Mouse (Mus musculus) ES-E14 (cell line): Measurements from ENCODE around the gene Ablim1. TPM values are rescaled to one million over a fixed set of nuclear protein-coding genes. Genes with fewer than 3 reads are reported as not detected.

Experiments
- DNase-seq: peaks from one replicate; pipeline ENCODE4 v3.0.0-alpha.2; 2013; ENCODE audit warnings: low read depth, low spot score
- H3K27ac ChIP-seq: 2 replicates; pipeline ENCODE4 v1.5.1; 2012; ENCODE audit warnings: low read depth, mild to moderate bottlenecking, low read length, moderate library complexity, mixed read lengths; ENCODE audit not compliant: poor library complexity, insufficient read depth, severe bottlenecking
- H3K36me3 ChIP-seq: 2 replicates; pipeline ENCODE4 v1.6.1; 2012; ENCODE audit warnings: mild to moderate bottlenecking, low read length, moderate library complexity, mixed read lengths; ENCODE audit not compliant: control insufficient read depth, poor library complexity, insufficient read depth, severe bottlenecking
- H3K4me1 ChIP-seq, 2 experiments: fragments of 150-350 bp in 1 of 2; sonication (generic) in 1 of 2; 2 replicates each; pipeline ENCODE4 v1.6.1; 2012; ENCODE audit warnings: low read length in 2 of 2, mild to moderate bottlenecking in 1 of 2, mixed read lengths in 1 of 2; ENCODE audit not compliant: control insufficient read depth in 2 of 2, insufficient read depth in 2 of 2, poor library complexity in 1 of 2
- H3K4me3 ChIP-seq, 2 experiments: fragments of 150-350 bp in 1 of 2; sonication (generic) in 1 of 2; 2 replicates each; pipeline ENCODE4 v1.5.1; 2012; ENCODE audit warnings: low read length in 2 of 2, low read depth in 1 of 2, mild to moderate bottlenecking in 1 of 2, mixed read lengths in 1 of 2; ENCODE audit not compliant: insufficient read depth in 1 of 2, poor library complexity in 1 of 2, severe bottlenecking in 1 of 2
- H3K9ac ChIP-seq: 2 replicates; pipeline ENCODE4 v1.6.1; 2012; ENCODE audit warnings: low read depth, mild to moderate bottlenecking, low read length, mixed read lengths; ENCODE audit not compliant: poor library complexity, insufficient read depth, severe bottlenecking
- H3K9me3 ChIP-seq: fragments of 150-350 bp; sonication (generic); 2 replicates; pipeline ENCODE4 v1.6.1; 2012; ENCODE audit warnings: low read depth, mild to moderate bottlenecking, low read length; ENCODE audit not compliant: control insufficient read depth, insufficient read depth
- CHD2 ChIP-seq: IDR thresholded peaks from 2 replicates; pipeline ENCODE4 v1.6.1; 2014; ENCODE audit warnings: mild to moderate bottlenecking, low read depth, low read length, inconsistent platforms
- HCFC1 ChIP-seq: IDR thresholded peaks from 2 replicates; pipeline ENCODE4 v1.6.1; 2012; ENCODE audit warnings: low read length, inconsistent platforms, borderline replicate concordance; ENCODE audit not compliant: insufficient read depth
- MAFK ChIP-seq: IDR thresholded peaks from 2 replicates; pipeline ENCODE4 v1.6.1; 2014; ENCODE audit warnings: mild to moderate bottlenecking, low read depth, low read length, inconsistent platforms; ENCODE audit not compliant: insufficient read depth
- ZC3H11A ChIP-seq: IDR thresholded peaks from 2 replicates; pipeline ENCODE4 v1.6.1; 2012; ENCODE audit warnings: low read depth, mild to moderate bottlenecking, inconsistent platforms, low read length, borderline replicate concordance
- ZNF384 ChIP-seq: IDR thresholded peaks from 2 replicates; pipeline ENCODE4 v1.6.1; 2012; ENCODE audit warnings: low read depth, low read length, inconsistent platforms
- in situ Hi-C, 2 experiments: fragments of 600-800 bp; cut with MboI; formaldehyde crosslinking; loops; one replicate each; pipeline ENCODE4 v1.15.1; 2025; ENCODE audit warnings: low sequenced_read_pairs in 2 of 2, inconsistent platforms in 1 of 2; ENCODE audit not compliant: unreplicated experiment in 2 of 2
- total RNA-seq: library from RNA; depleted of rRNA; stranded (reverse); fragments of 300-350 nt; gene quantifications from 2 replicates; pipeline ENCODE4 v1.2.3, GENCODE M21; 2012

The Ablim1 gene
- total RNA-seq, 1 experiment, result 5.4 TPM

DNA sequence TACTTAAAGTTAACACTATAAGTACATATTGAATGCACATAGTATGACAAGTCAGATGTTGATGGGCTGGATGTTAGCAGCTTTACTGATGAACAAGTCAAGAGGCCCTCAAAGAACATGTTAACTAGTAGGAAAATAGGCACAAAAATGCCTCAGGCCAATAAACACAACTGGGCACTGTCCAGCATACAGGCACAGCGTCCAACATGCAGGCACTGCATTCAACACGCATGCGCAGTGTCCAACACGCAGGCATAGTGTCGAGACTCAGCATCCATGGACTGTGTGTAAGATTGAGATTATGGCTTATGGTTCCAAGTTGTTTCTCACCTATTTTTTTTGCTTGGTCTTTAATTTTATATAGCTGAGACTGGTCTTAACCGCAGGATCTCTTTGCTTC is 92.1 kb downstream of the Ablim1 start:
- Histone ChIP-seq H3K36me3 (no peaks in the 10 kb centered on the region), H3K9ac (no peak overlapping the region), H3K4me1 (peaks cover 0 to 3% of the 10 kb centered on the region in 2 experiments; a peak in 1 of 4 replicates), H3K9me3 (no peaks in the 10 kb centered on the region), H3K27ac (no peak overlapping the region), H3K4me3 (no peak overlapping the region)
- no peak for DNase-seq
- in situ Hi-C loops, result no loop called here
- TF ChIP-seq ZNF384 (no peak), HCFC1 (no peak), ZC3H11A (no peak), MAFK (no peak), CHD2 (no peak)

DNA sequence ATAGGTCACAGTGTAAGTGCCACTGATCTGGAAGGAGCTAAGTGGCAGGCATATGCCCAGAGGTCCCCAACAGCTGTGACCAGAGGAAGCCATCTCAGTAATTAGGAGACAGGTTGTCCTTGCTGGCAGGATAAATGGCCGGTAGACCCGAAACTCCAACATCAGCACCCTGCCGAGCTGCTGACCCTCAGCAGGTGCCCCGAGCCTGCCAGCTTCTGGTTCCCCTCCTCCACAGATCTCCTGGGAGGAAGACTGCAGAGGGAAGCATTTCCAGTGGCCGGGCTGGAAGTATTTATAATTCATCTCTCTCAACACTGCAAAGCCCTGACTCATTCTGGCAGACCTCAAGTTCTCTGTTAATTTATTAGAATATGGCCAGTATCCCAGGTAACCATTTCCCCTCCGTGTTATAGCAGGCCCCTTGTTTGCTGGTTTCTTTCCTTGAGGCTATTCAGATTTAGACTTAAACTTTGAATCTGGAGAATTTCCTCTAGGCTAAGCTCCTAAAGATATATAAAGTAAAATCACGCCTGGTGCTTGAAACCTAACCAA is 93.0 kb downstream of the Ablim1 start:
- H3K27ac ChIP-seq, result no peak overlapping the region
- no peaks in the 10 kb centered on the region for H3K36me3 ChIP-seq
- no peak for TF ChIP-seq HCFC1
- TF ChIP-seq ZC3H11A, result no peak
- TF ChIP-seq ZNF384, result no peak
- no peak for TF ChIP-seq CHD2
- TF ChIP-seq MAFK, result no peak
- DNase-seq, result no peak
- no peak overlapping the region for H3K9ac ChIP-seq
- no peaks in the 10 kb centered on the region for H3K9me3 ChIP-seq
- H3K4me3 ChIP-seq, result no peak overlapping the region
- in situ Hi-C loops, result no loop called here
- H3K4me1 ChIP-seq, result peaks cover 0 to 3% of the 10 kb centered on the region in 2 experiments; a peak in 1 of 4 replicates

DNA sequence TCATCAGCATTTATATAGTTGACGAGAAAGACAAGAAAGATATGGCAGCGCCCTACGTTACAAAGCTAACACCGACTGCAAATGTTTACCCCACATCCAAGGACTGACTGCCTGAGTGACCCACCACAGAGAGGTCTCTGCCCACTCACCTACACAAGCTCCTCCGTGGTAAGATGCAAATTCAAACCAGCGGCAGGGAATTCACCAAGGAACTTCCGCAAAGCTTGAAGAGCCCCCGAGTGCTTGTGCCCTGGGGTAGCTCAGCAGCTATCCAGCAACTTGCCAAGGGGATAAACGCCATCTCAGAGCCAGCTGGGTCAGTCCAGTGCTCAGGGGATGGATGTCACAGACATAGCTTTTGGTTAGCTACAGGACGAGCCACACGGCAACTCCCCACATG is 95.0 kb downstream of the Ablim1 start:
- no peak for DNase-seq
- Histone ChIP-seq H3K4me1 (peaks cover 0 to 3% of the 10 kb centered on the region in 2 experiments; a peak in 1 of 4 replicates), H3K9ac (no peak overlapping the region), H3K36me3 (no peaks in the 10 kb centered on the region), H3K9me3 (no peaks in the 10 kb centered on the region), H3K4me3 (no peak overlapping the region), H3K27ac (no peak overlapping the region)
- TF ChIP-seq ZC3H11A, result no peak
- TF ChIP-seq MAFK, result no peak
- no peak for TF ChIP-seq ZNF384
- no peak for TF ChIP-seq CHD2
- no peak for TF ChIP-seq HCFC1
- in situ Hi-C loops, result no loop called here

DNA sequence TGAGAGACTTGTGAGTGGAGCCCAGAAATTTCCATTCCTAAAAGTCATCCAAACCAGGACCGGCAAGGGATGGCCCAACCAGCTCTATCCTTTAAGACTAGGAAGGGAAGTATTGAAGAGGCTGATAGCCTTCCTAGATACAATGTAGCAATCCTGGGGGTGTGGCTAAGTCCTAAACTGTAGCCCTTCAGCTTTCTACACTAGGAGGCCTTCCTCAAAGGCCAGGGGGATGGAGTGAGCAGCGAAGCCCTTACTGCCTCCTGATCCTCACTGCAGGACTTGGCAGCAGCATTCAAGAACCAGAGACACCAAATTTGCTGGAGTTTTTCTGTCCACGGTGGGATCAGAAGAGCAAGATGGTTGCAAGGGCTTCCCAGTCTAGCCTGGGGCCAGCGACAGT is 97.6 kb downstream of the Ablim1 start:
- H3K9ac ChIP-seq, result no peak overlapping the region
- no peak overlapping the region for H3K27ac ChIP-seq
- in situ Hi-C loops, result no loop called here
- no peaks in the 10 kb centered on the region for H3K9me3 ChIP-seq
- DNase-seq, result peak; percentile 26
- no peaks in the 10 kb centered on the region for H3K4me1 ChIP-seq
- H3K36me3 ChIP-seq, result no peaks in the 10 kb centered on the region
- TF ChIP-seq CHD2 (no peak), ZNF384 (no peak), HCFC1 (no peak), MAFK (no peak), ZC3H11A (no peak)
- H3K4me3 ChIP-seq, result no peak overlapping the region
